Mouse (Mus musculus): ENCODE data around the gene Adamts20. TPM values are rescaled to one million over a fixed set of nuclear protein-coding genes. Genes with fewer than 3 reads are reported as not detected.
"Not testable (repeated sequence)": the region's sequence is repeated elsewhere in the genome, so short reads cannot be mapped to it uniquely, and the experiment has no call there.

Gene Adamts20
- 10 to 100 TPM; 13.6 to 17.5 TPM for total RNA-seq (2021)
- long read RNA-seq, experiment 1, transcript Adamts20-203 (10 exons, 1,964 nt): major isoform, 5 of 6 reads
- long read RNA-seq, experiment 1, partial matches to known transcripts: 0 of 6 reads
- long read RNA-seq, experiment 1, other reads (novel, unspliced or antisense): 1 of 6 reads
- long read RNA-seq, experiment 2, partial matches to known transcripts: 5 of 9 reads
- long read RNA-seq, experiment 2, other reads (novel, unspliced or antisense): 3 of 9 reads

DNA sequence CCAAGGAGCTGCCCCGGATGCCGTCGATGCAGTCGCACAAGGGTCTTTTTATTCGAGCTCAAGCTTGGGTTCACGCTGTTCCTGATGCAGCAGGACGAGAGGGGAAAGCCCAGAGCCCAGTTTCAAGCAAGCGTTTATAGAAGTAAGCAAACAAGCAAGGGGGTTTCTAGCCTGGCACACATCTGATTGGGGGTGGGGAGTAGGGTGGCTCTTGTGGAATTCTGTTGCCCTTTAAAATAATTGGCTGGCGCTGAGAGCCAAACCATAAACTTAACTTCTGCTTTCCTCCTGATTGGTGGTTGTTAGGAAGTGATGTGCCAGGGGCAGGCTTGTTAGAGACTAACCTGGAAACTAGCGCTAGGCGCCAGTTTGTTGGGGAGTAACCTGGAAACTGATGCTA, at the start of gene Adamts20:
TSS of gene Adamts20 (minus strand) at position 101 of the 400 bp plus-strand sequence.
- no peak for TF ChIP-seq CTCF (conservative IDR thresholded peaks at IDR 0.05)
- DNase-seq (ENCODE audit: low spot score in 2 of 2): no peak
- Histone ChIP-seq H3K4me3 (no peak within 1 kb of the TSS), H3K27ac (no peak within 1 kb of the TSS)

DNA sequence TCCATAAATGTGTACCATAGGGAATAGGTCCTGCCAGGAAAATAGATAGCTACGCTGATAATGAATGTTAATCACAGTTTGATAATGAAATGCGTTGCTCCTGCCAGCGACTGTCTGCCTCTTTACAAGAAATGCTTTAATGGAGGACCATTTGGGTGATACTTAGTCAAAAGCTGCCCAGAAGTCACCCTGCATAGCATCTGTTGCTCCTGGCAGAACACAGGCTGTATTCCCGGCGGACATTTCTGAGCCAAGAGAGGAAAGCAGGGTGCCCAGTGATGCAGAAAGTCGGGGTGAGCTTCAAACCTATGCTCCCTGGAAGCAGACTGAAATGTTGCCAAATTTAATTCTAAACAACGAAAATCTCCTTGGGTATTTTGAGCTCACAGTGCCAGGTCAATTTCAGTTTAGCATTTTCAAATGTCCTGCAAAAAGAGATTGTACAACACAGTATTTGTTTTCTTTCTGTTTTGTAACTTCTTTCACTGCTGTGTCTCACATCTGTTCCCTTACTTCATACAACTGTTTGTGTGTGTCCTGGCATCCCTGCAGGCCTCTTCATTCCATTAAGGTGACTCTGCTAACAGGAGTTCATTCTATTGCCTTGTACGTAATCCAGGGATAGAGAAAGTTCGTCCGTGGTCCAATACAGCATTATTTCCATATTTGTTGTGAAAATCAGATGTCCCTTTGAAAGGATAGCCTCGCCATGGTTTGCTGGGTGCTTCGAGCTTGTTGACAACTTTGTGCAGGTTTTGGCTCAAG, 38.4 kb upstream of the Adamts20 start:
- no peak for DNase-seq (ENCODE audit: low spot score in 2 of 2)

DNA sequence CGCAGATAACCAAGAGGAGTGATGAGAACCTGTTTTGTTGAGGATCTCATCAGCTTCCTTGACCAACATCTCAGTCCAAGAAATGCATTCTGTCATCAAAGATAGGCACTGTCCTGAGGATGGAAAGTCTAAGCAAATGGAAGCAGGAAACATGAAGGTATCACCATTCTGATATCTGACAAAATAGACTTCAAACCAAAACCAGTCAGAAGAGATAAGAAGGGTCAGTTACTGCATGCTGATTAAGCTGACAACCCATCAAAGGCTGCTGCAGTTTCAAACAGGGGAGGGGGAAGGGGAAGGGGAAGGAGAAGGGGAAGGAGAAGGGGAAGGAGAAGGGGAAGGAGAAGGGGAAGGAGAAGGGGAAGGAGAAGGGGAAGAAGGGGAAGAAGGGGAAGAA, 34.0 kb upstream of the Adamts20 start:
- Histone ChIP-seq H3K4me3 (no peak overlapping the region), H3K27ac (no peak overlapping the region)
- no peak for DNase-seq (ENCODE audit: low spot score in 2 of 2)
- no peak for TF ChIP-seq CTCF (conservative IDR thresholded peaks at IDR 0.05)

More for the DNA sequence above, 38.4 kb upstream of the Adamts20 start:
- no peak for TF ChIP-seq CTCF (conservative IDR thresholded peaks at IDR 0.05)
- no peak overlapping the region for H3K27ac ChIP-seq
- H3K4me3 ChIP-seq: no peak overlapping the region

DNA sequence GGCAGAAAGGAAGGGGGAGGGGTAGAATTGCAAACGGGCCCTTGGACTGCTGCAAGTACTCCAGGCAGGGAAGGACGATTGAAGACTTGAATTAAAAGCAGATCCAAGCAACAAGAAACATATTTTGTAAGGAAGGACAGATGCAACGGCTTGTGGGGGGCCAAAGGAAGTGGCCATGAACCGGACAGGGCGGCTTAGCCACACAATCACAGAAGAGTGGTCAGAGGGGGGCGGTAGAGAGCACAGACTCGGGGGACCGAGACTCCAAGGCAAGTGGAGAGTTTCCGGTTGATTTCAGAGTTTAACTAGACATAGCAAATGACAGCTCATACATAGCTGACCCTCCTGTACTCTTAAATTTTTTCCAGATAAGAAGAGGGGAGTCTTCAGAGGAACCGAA, 30.7 kb upstream of the Adamts20 start:
- TF ChIP-seq CTCF (conservative IDR thresholded peaks at IDR 0.05): peak; percentile 51
- no peak for DNase-seq (ENCODE audit: low spot score in 2 of 2)
- Histone ChIP-seq H3K4me3 (no peak overlapping the region), H3K27ac (no peak overlapping the region)

DNA sequence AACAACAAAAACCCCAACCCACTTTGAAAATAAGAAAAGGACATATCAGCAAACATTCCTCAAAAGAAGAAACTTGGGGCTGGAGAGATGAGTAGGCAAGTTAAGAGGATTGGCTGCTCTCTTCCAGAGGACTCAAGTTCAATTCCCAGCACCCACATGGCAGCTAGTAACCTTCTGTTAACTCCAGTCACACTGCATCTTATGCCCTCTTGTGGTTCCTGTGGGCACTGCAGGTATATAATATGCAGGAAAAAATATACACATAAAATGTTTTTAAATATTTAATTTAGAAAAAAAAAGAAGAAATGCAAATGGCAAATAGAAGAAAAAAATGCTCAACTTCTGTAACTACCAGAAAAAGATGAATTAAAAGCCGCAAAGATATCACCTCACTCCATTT, 29.2 kb upstream of the Adamts20 start:
- peak; percentile 63 for TF ChIP-seq CTCF (conservative IDR thresholded peaks at IDR 0.05)

DNA sequence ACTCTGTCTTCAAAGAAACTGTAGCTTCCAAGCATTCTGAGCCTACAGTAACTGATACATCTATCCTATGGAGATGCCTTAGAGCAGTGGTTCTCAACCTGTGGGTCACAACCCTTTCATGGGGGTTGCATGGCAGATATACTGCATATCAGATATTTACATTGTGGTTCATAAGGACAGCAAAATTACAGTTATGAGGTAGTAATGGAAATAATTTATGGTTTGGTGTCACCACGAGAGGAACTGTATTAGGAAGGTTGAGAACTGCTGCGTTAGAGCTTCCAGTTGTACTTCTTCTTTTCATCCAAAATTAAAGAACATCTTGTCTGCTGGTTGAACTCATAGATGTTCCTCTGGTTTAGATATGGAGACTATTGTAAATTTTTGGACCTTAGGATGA, 24.2 kb upstream of the Adamts20 start:
- TF ChIP-seq CTCF (conservative IDR thresholded peaks at IDR 0.05): no peak
- DNase-seq (ENCODE audit: low spot score in 2 of 2): no peak
- H3K27ac ChIP-seq: no peak overlapping the region
- no peak overlapping the region for H3K4me3 ChIP-seq

More for the DNA sequence above, 29.2 kb upstream of the Adamts20 start:
- Histone ChIP-seq H3K4me3 (no peak overlapping the region), H3K27ac (no peak overlapping the region)
- no peak for DNase-seq (ENCODE audit: low spot score in 2 of 2)

DNA sequence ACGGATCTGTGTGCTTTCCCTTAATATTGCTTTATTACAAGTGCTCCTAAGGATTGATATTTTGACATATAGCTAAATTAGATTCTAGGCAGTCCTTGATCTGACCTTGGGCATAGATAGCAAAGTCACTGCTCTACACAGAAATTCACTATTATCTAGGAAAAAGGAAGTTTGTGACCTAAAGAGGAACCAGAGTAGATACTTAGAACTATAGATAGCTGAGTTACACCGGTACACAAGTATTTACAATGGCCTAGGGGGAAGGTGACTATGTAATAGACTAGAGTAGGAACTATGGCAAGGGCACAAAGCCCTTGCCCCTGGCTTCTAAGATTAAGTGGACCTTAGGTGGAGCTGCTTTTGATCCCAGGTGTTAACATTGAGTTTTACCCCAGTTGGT, 22.8 kb upstream of the Adamts20 start:
- DNase-seq (ENCODE audit: low spot score in 2 of 2); H3K4me3 ChIP-seq: not testable (repeated sequence)

DNA sequence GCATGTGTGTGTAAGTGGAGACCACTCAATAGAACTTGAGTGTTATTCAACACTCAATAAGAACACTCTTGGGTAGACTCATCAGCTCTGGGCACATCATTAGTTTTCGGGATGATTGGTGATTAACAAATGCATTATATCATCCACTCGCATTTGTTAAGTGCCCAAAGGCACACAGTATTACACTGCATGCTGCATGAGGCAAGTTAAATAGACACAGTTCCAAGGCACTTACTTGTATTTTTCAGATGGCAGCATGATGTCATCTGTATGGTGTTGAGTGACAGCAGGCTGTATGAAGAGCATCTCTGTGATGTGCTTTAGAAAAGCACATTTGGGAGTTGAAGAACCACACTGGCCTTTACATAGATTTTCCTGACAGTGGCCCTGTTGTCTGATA, 17.3 kb upstream of the Adamts20 start:
- no peak for DNase-seq (ENCODE audit: low spot score in 2 of 2)
- H3K4me3 ChIP-seq: no peak overlapping the region
- no peak overlapping the region for H3K27ac ChIP-seq
- TF ChIP-seq CTCF (conservative IDR thresholded peaks at IDR 0.05): no peak

More for the DNA sequence above, 22.8 kb upstream of the Adamts20 start:
- not testable (repeated sequence) for H3K27ac ChIP-seq

DNA sequence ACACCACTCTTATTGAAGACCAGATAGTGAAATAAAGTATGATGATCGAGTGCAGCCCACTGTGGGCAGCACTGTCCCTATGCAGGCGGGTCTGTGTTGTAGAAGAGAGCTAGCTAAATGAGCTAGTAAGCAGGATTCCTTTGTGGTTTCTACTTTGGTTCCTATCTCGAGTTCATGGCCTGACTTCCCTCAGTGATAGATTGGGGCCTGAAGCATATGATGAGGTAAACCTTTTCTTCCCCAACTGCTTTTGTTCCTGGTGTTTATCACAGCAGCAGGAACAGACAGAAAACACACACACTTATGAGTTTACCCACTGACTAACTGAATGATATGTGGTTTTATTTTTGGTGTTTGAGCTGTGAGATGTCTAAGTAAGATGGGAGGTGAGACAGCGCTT, 15.6 kb upstream of the Adamts20 start:
- Histone ChIP-seq H3K27ac (no peak overlapping the region), H3K4me3 (no peak overlapping the region)
- no peak for TF ChIP-seq CTCF (conservative IDR thresholded peaks at IDR 0.05)
- no peak for DNase-seq (ENCODE audit: low spot score in 2 of 2)

DNA sequence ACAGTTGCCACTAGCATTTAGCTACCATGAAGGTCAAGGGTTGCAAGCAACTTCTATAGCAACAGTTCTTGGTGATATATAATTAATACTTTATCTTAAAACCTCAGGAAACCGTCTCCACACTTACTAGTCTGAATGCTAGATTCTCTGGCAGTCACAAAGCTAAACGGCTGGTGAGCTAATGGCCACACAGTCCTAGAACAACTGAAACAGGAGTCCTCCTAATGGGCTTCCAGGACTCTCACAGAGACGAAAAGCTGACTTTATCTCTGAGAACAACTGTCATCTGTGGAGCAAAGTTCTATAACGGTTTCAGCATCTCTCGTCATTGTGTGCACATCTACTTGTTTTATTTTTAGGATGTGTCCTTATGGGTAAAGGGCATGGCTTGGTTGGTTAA, 15.0 kb upstream of the Adamts20 start:
- Histone ChIP-seq H3K4me3 (no peak overlapping the region), H3K27ac (no peak overlapping the region)
- no peak for TF ChIP-seq CTCF (conservative IDR thresholded peaks at IDR 0.05)
- no peak for DNase-seq (ENCODE audit: low spot score in 2 of 2)

DNA sequence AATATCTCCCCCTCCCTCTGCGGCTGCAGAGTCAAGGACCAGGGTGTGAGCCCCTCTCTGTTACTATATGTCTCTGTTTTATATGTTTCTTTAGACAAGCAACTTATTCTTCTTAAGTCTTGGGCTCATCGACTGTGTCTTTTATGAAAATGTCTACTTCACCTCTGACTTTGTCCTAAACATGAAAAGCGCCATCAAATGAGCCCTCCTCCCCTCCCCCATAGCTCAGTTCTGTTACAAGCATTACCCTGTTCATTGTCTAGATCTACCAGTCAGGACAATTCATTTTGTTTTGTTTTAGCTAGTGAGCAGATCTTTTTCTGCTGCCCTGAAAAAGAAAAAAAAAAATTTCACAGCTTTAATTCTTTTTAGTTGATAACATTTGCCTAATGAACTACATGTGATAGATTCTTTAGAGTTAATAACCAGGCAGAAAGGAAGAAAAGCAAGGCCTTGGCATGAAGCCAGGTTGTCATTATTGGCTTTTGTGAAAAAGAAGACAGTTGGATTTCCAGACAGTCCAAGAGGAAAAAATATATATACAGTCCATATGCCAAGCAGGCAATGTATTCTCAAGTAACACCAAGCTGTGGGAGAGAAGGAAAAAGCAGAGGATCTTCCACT, 14.4 kb upstream of the Adamts20 start:
- no peak overlapping the region for H3K27ac ChIP-seq
- TF ChIP-seq CTCF (conservative IDR thresholded peaks at IDR 0.05): no peak
- DNase-seq (ENCODE audit: low spot score in 2 of 2): no peak
- H3K4me3 ChIP-seq: no peak overlapping the region

DNA sequence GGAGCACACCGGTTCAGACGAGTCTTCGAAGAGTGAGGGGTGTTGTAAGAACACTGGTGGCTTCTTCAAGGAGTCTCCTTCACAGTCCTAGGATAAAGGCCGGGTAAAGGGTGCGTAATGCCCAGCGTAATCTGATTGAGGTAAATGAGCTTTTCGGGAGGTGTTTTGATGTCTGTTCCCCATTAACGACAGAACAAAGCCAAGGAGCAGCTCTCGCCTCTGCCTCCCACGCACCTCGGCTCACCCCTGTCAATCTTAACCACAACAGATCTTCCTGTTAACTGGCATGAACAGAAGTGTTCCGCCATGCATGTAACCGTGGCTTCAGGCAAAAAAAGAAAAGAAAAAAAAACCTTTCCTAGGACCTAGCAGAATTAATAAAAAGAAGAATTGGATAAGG, 13.5 kb upstream of the Adamts20 start:
- Histone ChIP-seq H3K27ac (no peak overlapping the region), H3K4me3 (no peak overlapping the region)
- no peak for TF ChIP-seq CTCF (conservative IDR thresholded peaks at IDR 0.05)
- no peak for DNase-seq (ENCODE audit: low spot score in 2 of 2)

DNA sequence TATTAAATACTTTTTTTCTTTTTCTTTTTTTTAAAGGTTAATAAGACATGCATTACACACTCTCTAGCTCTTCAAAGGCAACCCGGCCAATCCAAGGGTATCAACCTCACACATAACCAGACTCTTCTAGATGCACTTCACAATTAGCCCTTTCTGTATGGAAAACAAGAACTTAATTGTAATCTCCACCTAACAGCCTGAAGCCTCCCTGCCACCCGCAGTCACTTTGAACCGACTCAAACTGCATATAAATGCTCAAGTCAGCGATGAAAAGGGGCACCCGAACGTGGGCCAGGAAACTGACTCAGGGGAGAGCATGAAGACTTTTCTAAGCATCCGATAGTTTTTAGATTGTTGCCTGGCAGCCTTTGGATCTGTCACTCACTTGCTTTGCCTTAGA, 12.1 kb upstream of the Adamts20 start:
- Histone ChIP-seq H3K27ac (no peak overlapping the region), H3K4me3 (no peak overlapping the region)
- no peak for TF ChIP-seq CTCF (conservative IDR thresholded peaks at IDR 0.05)
- DNase-seq (ENCODE audit: low spot score in 2 of 2): no peak
